Mouse (Mus musculus): Measurements from ENCODE around the gene Crabp1.

GRCm38 (mm10) chr9:54751684-54752083 lies 12.9 kb upstream of the Crabp1 start:
- TF ChIP-seq POLR2A (IDR thresholded peaks at IDR 0.05; ENCODE audit: insufficient read length, low read depth) (no peak), TCF12 (IDR thresholded peaks at IDR 0.05; ENCODE audit: insufficient read depth, poor library complexity, severe bottlenecking) (no peak), USF1 (IDR thresholded peaks at IDR 0.05; ENCODE audit: low read depth) (no peak), MAX (IDR thresholded peaks at IDR 0.05; ENCODE audit: low read depth) (no peak), POLR2AphosphoS2 (IDR thresholded peaks at IDR 0.05; ENCODE audit: insufficient read length, low read depth) (no peak), E2F4 (IDR thresholded peaks at IDR 0.05; ENCODE audit: insufficient read depth) (no peak)
